Mouse (Mus musculus) E14TG2a.4 (cell line): ENCODE data around the gene Sox8.

Experiments used
- H3K27me3 ChIP-seq: 2 replicates; pipeline ENCODE4 v1.6.1; 2014; ENCODE audit warnings: low read length, control low read depth; ENCODE audit not compliant: insufficient read depth
- H3K36me3 ChIP-seq: 2 replicates; pipeline ENCODE4 v1.6.1; 2014; ENCODE audit warnings: low read length, control low read depth; ENCODE audit not compliant: insufficient read depth
- H3K4me1 ChIP-seq: replicated peaks from 2 replicates; pipeline ENCODE4 v1.6.1; 2014; ENCODE audit warnings: low read depth, low read length, control low read depth
- H3K4me3 ChIP-seq: replicated peaks from 2 replicates; pipeline ENCODE4 v1.5.1; 2014; ENCODE audit warnings: mild to moderate bottlenecking, low read length
- H3K9me3 ChIP-seq: 2 replicates; pipeline ENCODE4 v1.6.1; 2014; ENCODE audit warnings: low read length, control low read depth
- CTCF ChIP-seq: conservative IDR thresholded peaks from 2 replicates; pipeline ENCODE4 v1.5.1; 2014; ENCODE audit warnings: low read length
- NANOG ChIP-seq: IDR thresholded peaks from 2 replicates; pipeline ENCODE4 v1.6.1; 2014; ENCODE audit warnings: borderline replicate concordance, low read length, mixed read lengths
- POU5F1 ChIP-seq: IDR thresholded peaks from 2 replicates; pipeline ENCODE4 v1.6.1; 2014; ENCODE audit warnings: low read length, borderline replicate concordance

The Sox8 gene

GRCm38 (mm10) chr17:25608137-25608785, 37.8 kb upstream of the Sox8 start:
- no peak for TF ChIP-seq CTCF
- no peak for TF ChIP-seq POU5F1
- TF ChIP-seq NANOG = no peak
- Histone ChIP-seq H3K36me3 (peaks cover 15% of the 10 kb centered on the region), H3K27me3 (no peaks in the 10 kb centered on the region), H3K9me3 (no peaks in the 10 kb centered on the region), H3K4me1 (peaks cover 67% of the 10 kb centered on the region), H3K4me3 (no peak overlapping the region)

- no peaks in the 10 kb centered on the region for H3K27me3 ChIP-seq
- TF ChIP-seq POU5F1 (no peak), NANOG (no peak), CTCF (no peak)
- no peaks in the 10 kb centered on the region for H3K9me3 ChIP-seq
- peaks cover 31% of the 10 kb centered on the region for H3K4me1 ChIP-seq
- H3K36me3 ChIP-seq = peaks cover 24% of the 10 kb centered on the region
- no peak overlapping the region for H3K4me3 ChIP-seq
Measured at GRCm38 (mm10) chr17:25604234-25604633, 33.7 kb upstream of the Sox8 start.

- no peaks in the 10 kb centered on the region for H3K9me3 ChIP-seq
- peaks cover 27% of the 10 kb centered on the region for H3K36me3 ChIP-seq
- no peaks in the 10 kb centered on the region for H3K27me3 ChIP-seq
- TF ChIP-seq NANOG = no peak
- no peak for TF ChIP-seq POU5F1
- TF ChIP-seq CTCF = no peak
- H3K4me1 ChIP-seq = peaks cover 18% of the 10 kb centered on the region
- H3K4me3 ChIP-seq = no peak overlapping the region
Measured at GRCm38 (mm10) chr17:25602366-25602765, 31.9 kb upstream of the Sox8 start.

- no peaks in the 10 kb centered on the region for H3K27me3 ChIP-seq
- peaks cover 56% of the 10 kb centered on the region for H3K36me3 ChIP-seq
- H3K9me3 ChIP-seq = no peaks in the 10 kb centered on the region
- peaks cover 18% of the 10 kb centered on the region for H3K4me1 ChIP-seq
- H3K4me3 ChIP-seq = no peak overlapping the region
- TF ChIP-seq POU5F1 (no peak), NANOG (no peak), CTCF (no peak)
Measured at GRCm38 (mm10) chr17:25597537-25597936, 27.1 kb upstream of the Sox8 start.

GRCm38 (mm10) chr17:25595495-25595894, 25.0 kb upstream of the Sox8 start:
- no peak for TF ChIP-seq CTCF
- Histone ChIP-seq H3K4me1 (peaks cover 18% of the 10 kb centered on the region), H3K9me3 (no peaks in the 10 kb centered on the region), H3K4me3 (no peak overlapping the region), H3K27me3 (no peaks in the 10 kb centered on the region), H3K36me3 (peaks cover 77% of the 10 kb centered on the region)

- Histone ChIP-seq H3K36me3 (peaks cover 75% of the 10 kb centered on the region), H3K9me3 (no peaks in the 10 kb centered on the region), H3K4me3 (no peak overlapping the region), H3K4me1 (peaks cover 34% of the 10 kb centered on the region), H3K27me3 (no peaks in the 10 kb centered on the region)
- no peak for TF ChIP-seq POU5F1
Measured at GRCm38 (mm10) chr17:25593411-25594261, 23.1 kb upstream of the Sox8 start.

GRCm38 (mm10) chr17:25592336-25592735, 21.9 kb upstream of the Sox8 start:
- Histone ChIP-seq H3K27me3 (no peaks in the 10 kb centered on the region), H3K36me3 (peaks cover 76% of the 10 kb centered on the region), H3K4me3 (no peak overlapping the region), H3K4me1 (peaks cover 44% of the 10 kb centered on the region), H3K9me3 (no peaks in the 10 kb centered on the region)
- TF ChIP-seq POU5F1 (no peak), CTCF (no peak), NANOG (no peak)

- Histone ChIP-seq H3K36me3 (peaks cover 76% of the 10 kb centered on the region), H3K27me3 (no peaks in the 10 kb centered on the region), H3K4me3 (no peak overlapping the region), H3K4me1 (peaks cover 44% of the 10 kb centered on the region), H3K9me3 (no peaks in the 10 kb centered on the region)
- TF ChIP-seq NANOG (no peak), CTCF (peak; percentile 45)
Measured at GRCm38 (mm10) chr17:25590985-25591384, 20.5 kb upstream of the Sox8 start.
